Mouse (Mus musculus) adrenal gland, postnatal 10 days (tissue): ENCODE data around the gene Ppp4r2. TPM values are rescaled to one million over a fixed set of nuclear protein-coding genes. Genes with fewer than 3 reads are reported as not detected.
"Not testable (repeated sequence)": the region's sequence is repeated elsewhere in the genome, so short reads cannot be mapped to it uniquely, and the experiment has no call there.

Experiments
- DNase-seq: peaks from one replicate; pipeline ENCODE4 v3.0.0; 2021; ENCODE audit warnings: mixed read lengths
- total RNA-seq, 2 experiments: library from RNA; stranded (reverse); gene quantifications; 2 replicates each; pipeline ENCODE4 v1.2.3; 2021

Gene Ppp4r2
- total RNA-seq, 2 experiments from 2014 or later, result 64.2 to 68.3 TPM

DNA sequence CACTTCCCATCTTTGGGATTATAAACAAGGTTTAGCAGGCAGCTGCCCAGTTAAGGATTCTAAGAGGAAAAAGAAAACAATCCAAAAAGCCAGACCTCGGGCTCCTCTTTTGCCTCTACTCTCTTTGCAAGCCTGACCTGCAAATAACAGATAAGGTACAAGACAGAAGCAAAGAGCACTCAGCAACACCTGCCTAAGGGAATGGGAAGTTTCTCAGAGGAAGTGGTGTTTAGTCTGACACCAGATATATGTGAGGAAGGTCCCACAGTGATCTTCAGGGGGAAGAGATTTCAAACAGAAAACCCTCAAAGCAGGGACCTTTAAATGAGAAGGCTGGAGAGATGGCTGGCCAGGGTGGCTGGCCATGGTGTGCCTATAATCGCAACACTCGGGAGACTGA is 2.2 kb upstream of the Ppp4r2 start:
- no peak for DNase-seq

DNA sequence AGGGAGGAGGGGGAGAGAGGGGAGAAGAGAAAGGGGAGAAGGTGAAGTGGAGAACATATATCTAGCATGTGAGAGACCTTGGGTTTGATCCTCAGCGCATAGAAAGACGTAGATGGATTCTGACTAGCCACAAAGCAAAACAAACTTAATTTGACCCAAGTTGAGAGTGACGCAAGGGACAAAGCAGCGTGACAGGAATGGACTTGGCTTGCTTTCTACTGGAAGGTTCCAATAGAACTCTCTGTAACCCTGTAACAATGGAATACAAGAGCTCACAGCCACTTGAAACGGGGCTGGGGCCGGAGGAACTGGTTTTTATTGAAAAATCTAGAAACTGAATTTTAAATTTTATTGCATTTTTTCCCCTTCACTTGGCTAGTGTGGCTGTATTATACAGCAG is 1.7 kb upstream of the Ppp4r2 start:
- DNase-seq, result peak; percentile 25

DNA sequence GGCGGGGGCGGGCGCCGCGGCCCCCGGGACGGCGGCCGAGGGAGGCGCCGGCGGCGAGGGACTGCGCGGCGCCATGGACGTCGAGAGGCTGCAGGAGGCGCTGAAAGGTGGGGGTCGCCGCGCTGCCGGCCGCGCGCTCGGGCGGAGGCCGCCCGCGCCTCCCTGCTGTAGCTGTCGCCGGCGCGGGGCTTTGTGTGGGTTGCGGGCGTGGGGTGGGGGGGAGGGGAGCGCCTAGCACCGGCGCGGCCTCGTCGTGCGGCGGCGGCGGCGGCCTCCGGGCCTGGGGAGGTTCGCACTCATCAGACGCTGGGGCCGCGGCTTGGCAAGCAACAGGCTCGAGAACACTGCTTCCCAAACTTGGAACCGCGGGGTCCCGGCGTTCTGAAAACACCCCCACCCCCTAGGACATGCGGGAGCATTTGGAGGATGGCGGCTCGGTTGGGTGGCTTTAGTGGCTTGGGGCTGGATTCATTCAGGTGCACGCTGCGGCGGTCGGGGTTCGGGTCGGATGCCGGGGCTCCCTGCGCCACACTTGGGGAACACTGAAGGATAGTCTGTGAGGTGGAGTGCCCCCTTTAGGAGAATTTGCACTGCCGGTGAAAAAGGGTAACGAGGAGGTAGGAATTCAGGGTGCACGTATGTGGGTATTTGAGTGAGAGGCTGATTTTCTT is 524 bp downstream of the Ppp4r2 start:
- DNase-seq, result peak; percentile 61

DNA sequence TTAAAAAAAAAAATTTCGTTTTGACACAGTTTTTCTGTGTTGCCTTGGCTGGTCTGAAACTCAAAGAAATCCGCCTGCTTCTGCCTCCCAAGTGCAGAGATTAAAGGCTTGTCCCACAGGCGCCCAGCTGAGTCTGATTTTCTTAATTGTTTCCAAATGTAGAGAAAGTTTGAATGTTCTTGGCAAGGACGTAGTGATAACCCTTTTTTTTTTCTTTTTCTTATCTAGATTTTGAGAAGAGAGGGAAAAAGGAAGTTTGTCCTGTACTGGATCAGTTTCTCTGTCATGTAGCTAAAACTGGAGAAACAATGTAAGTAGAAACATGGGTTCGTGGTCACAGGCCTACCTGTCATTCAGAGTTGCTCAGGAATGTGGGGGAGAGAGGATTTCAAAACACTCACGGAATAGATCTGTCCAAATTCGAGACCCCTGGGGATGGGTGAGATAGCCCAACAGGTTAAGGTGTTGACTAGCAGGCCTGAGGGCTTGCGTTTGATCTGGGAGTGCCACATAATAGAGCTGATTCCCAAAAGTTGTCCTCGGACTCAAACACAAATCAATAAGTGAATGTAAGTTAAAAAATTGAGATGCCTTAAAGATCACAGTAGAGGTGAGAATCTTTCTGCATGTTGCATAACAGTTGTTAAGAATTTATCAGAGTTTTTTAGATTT is 1.2 kb downstream of the Ppp4r2 start:
- no peak for DNase-seq

DNA sequence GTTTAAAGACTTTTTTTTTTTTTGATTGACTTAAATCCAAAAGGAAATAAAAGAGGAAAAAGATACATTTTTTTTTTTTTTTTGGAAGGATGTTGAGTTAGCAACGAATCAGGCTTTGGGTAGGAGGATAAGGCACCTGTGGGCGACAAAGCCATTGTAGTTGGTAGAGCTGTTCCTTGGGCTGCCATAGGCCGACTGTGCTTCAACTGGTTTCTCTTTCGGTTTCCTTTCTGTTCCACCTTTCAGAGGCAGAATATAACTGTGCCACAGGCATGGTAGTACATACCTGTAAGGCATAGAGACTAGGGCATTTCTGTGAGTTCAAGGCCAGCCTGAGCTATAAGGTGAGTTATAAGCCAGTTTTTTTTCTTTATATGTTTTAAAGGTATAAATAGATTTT is 11.6 kb downstream of the Ppp4r2 start:
- DNase-seq, result no peak

DNA sequence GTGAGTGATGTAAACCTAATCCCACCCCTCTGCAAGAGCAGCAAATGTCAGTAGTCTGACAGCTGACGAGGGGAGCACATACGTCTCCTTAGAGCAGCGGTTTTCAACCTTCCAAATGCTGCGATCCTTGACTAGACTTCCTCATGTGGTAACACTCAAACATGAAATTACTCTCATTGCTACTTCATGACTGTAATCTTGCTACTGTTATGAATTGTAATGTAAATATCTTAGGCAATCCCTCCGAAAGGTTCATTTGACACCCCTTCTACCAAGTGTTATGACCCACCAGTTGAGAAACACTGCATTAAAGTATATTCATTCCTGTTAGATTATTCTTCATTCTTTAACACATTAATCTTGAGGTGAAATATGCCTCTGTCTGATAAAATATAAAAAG is 13.8 kb downstream of the Ppp4r2 start:
- DNase-seq, result no peak

DNA sequence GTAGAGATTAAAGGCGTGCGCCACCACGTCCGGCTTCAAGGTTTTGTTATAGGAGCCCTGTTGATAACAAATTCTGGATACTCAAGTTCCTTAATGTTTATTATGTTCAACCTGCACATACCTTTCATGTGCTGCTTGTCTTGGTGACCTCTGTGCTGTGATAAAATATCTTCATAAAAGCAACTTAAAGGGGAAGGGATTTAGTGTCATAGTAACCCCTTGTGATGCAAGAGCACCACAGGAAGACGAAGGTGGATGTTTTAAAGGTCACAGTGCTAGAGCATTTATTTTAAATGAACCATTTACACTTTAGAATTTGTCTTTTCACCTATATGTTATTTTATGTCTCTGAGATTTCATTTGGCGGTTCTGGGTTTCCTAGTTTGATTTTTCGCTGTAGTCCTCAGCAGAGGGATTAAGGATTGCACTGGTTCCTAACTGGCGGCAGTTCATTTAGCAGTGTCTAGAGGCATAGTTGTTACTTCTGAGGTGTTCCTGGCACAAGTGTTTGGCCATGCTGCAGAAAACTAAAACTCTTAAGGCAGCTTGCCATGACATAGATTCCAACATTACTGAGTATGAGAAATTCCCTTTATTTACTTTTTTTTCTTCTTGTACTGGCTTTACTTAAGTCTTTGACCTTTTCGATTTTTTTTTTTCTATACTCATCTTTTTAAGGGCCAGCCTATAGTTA is 15.4 kb downstream of the Ppp4r2 start:
- peak; percentile 17 for DNase-seq

DNA sequence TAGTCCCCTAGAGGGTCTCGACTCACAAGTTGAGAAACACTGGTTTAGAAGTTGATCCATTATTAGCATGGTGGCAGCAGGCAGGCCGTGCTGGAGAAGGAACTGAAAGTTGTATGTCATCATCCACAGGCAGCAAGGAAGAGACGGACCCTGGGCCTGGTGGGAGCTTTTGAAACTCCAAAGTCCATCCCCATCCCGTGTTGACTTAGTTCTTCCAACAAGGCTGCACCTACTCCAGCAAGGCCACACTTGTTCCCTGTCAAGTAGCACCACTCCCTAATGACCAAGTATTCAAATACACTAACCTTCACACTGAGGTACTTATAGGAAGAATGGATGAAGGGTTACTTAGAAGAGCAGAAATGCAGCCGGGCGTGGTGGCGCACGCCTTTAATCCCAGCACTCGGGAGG is 17.3 kb downstream of the Ppp4r2 start:
- DNase-seq, result no peak

DNA sequence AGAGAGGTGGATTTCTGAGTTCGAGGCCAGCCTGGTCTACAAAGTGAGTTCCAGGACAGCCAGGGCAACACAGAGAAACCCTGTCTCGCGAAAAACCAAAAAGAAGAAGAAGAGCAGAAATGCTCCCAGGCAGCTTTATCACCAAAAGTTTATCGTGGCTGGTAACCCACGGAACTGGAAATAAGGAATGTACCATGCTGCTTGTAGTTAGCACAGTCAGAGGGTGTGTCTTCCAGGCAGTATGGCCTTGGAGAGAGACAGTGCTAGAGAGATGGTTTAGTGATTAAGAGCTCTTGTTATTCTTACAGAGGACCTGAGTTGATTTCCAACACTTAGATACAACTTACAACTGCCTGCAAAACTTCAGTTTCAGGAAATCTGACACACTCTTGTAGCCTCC is 17.7 kb downstream of the Ppp4r2 start:
- DNase-seq, result no peak

DNA sequence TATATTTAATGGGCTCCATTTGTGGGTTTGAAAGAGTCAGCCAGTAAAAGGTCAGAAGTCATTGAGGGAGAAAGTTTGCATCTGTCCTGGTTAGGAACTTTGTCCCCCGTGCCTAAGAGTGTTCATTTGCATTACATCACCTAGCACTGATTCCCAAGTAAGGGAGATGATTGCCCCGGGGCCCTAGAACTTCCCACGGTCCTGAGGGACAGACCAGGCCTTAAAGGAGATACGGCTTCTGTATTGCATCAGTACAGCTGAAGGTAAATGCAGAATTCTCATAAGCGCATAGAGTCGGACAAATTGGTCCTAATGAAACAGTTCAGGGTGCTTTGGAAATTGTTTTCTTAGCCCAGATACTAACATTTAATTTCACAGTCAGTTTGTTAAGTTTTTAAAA is 31.9 kb downstream of the Ppp4r2 start:
- DNase-seq, result no peak

DNA sequence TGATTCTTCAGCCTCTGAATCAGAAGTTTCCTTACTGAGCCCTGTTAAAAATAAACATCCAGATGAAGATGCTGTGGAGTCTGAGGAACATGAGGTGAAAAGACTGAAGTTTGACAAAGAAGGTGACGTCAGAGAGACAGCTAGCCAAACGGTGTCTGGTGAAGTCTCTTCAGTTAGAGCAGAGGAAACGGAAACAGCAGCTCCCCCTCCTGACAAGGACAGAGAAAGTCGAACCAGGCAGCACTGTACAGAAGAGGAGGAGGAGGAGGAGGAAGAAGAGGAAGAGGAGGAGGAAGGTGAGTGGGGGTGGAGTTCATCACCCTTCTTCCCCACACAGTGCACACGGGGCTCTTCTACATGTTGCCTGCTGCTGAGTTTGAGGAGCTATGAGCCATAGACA is 32.4 kb downstream of the Ppp4r2 start:
- not testable (repeated sequence) for DNase-seq

DNA sequence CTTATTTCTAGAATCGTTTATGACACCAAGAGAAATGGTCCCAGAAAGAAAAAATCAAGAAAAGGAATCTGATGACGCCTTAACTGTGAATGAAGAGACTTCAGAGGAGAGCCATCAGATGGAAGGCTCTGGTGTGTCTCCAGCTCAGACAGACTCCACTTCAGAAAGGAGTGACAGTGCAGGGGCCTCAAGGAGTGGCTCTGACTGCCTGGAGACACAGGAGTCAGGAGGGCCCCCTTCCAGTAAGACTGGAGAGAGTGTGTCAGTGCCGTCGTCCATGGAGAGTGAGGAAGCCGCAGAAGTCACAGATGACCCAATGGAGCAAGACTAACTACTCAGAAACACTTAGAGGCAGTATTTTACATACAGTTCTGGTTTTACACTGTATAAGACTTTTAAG is 32.8 kb downstream of the Ppp4r2 start:
- DNase-seq, result not testable (repeated sequence)

DNA sequence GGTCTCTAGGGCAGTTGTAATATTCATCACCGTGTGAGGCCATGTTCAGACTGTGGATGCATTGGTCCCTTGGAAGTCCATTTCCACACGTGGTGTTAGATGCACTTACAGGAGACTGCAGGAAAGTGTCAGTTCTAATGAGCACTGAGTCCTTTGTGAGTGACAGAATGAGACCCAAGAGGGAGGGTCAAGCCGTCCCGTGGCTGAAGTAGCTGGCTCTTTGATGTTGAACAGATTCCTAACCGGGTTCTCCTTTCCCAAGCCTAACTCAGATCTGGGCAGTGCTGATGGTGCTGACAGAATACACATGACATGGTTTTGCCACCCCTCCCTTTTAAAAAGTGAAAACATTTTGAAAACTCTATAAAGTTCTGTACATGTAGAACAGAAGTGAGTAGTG is 35.4 kb downstream of the Ppp4r2 start:
- no peak for DNase-seq

DNA sequence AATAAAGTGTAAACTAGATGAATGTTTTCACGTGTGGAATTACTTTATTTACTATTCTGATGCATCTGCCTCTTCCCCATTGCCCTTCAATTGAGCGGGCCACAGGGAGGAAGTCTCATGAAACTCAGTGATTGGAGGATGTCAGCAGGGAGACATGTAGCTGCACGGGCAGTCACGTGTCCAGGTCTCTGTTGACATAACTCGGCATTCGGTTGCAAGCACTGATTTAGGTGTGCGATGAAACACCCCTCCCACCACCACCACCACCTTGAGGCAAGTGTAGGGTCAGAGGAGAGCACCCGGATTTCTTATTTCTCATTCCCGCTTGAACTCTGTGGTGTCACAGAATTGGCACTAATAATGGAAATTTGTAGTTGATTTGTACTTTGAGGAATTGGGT is 36.5 kb downstream of the Ppp4r2 start:
- no peak for DNase-seq

DNA sequence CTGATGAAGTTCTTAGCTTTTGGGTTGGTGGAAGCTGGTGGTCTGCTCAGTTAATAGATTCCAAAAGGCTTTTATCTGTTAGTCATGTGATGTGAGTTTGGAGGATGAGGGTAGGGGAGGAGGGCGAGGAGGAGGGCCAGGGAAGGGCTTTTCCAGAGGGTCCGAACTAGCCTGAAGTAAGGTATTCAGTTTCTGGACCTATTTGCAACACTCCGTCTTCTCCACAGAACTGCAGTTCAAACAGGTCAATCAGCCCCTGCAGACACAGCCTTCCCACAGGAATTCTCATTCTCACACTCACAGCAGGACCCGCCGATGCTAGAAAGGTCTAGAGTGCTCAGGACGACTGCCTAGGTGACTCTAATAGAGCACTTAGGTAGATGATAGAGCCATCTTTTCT is 39.8 kb downstream of the Ppp4r2 start:
- no peak for DNase-seq

DNA sequence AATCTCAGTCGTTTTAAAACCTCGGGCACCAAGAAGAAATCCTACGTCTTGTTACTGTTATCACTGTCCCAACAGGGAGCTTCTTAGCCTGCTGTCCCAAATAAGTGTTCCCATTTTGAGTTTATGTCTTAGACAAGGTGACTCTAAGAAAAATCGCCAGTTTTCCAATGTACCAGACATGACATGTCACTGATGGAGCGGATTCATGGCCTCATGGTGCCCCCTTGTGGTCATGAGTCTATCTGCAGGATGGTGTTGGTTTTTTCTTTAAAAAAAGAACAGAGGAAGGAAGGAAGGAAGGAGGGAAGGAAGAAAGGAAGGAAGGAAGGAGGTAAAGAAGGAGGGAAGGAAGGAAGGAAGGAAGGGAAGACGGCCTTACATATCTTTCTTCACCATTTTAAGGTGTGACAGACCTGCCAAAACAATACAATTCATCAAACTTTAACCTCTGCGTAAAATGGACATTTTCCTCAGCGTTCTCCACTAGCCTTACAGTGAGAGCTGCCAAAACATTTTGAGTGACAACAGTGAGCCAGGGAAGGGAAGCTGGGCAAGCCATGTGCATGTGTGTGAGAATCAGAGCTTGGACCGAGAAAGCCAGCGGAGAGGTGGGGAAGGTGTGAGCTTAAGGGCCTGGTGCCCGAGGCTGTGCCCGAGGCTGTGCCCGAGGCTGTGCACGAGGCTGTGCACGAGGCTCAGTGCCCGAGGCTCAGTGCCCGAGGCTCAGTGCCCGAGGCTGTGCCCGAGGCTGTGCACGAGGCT is 42.6 kb downstream of the Ppp4r2 start:
- peak; percentile 77 for DNase-seq

DNA sequence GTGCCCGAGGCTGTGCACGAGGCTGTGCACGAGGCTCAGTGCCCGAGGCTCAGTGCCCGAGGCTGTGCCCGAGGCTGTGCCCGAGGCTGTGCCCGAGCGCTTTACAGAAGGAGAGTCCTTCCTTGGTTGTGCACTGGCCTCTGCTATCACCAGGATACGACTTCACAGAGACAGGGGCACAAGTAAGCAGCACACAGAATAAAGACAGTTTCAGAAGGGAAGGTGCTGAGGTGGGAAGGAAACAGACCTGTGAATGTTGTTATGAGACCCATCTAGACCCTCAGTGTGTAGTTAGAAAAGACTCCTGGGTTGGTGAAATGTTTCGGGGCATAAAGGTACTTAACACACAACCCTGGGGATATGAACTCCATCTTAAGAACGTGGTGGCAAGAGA is 43.2 kb downstream of the Ppp4r2 start:
- DNase-seq, result no peak

DNA sequence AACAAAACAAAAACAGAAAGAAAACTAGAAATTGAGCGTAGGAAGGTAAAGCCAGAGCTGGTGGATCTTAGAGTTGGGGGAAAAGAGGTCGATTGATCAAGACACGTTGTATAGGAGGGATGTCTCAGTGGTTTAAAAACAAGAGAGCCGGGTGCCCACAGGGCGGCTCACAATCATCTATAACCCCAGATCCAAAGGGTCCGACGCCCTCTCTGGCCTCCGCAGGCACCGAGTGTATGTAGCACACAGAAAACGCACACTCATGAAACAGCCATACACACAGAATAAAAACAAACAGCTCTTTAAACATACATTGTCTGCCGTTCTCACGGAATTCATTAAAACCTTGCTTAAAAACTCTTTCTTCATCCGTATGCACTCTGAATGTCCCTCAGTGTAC is 45.1 kb downstream of the Ppp4r2 start:
- no peak for DNase-seq

DNA sequence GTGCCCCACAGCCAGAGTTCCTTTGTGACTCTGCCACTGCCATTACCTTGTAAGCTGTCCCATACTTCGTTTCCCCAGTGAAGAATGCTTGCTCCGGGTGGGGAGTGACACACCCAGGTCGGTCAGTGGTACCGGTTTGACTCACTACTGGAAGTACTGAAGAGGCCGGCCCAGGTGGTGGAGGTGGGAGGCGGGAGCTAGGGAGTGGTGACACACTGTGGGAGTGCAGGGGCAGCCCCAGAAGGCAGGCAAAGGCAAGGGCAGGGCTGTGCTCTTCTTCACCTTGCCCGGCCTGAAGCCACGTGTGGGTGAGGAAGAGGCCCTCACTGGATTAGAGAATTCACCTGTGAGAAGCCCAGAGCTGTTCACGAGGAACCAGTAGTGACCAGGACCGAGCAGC is 46.2 kb downstream of the Ppp4r2 start:
- DNase-seq, result no peak

DNA sequence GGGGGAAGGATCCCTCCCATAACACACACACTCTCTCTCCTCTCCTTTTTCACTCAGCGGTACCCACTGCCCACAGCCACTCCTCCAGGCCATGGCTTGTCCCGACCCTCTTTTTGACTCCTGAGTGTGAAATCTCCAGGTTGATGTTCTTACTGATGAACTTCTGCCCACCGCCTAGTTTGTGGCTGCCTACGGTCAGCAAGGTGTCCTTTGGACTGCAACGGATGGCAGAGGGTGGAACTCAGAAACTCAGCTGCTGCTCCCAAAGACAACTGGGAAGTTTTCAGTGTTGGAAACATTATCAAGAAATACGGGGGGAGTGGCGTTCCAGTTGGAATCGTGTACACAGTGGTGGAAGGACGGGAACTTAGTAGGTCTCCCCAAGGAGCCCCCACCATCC is 48.2 kb downstream of the Ppp4r2 start:
- DNase-seq, result no peak

DNA sequence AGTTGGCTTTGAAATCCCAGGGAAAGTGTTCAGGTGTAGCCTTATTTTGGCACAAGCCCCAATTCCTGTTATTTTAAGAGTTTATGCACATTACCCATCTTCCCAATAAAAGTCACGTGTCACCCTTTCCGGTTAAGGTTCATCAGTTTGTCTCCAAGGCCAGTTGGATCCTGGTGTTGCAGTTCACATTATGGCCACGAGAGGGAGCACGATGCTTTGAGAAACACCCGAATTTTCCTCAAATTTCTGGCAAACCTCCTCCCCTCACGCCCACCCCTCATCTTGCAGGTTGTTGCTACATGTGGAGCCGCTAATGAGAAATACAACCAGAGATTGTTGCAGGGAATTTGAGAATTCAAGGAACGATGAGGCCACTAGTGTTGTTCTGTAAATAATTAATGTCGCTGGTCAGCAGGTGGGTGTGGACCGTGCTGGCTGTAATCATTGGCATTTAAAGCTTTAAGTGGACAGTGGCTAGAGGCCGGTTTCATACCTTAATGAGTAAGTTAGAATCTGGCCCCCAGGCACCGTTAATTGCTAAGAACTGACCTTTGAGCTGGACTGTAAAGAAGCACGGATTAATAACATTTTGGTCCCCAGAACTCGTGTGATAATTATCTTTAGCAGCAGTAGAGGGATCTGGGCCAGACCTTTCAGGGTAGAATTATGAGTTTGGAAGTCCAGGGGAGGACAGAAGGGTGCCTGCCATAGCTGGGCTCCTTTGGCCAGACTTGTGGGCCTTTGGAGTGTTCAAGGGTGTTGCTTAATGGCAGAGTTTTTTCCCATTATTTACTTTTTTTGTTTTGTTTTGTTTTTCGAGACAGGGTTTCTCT is 49.2 kb downstream of the Ppp4r2 start:
- DNase-seq, result peak; percentile 81

DNA sequence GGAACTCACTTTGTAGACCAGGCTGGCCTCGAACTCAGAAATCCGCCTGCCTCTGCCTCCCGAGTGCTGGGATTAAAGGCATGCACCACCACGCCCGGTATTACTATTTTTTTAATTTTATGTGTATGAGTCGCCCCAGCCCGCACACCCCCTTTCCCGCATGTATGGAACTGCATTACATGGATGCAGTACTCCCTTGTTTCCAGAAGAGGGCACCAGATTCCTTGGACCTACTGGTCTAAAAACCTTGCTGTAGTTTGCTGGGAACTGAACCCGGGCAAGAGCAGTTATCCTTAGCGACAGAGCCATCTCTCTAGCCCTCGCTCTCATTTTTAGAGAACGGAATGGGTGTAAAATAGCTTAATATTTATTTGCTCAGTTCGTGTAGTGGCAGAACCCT is 49.8 kb downstream of the Ppp4r2 start:
- DNase-seq, result peak; percentile 29
